Mouse (Mus musculus) E14TG2a.4 (cell line): ENCODE measurements around the gene Olfr1201.

Experiments
- H3K27me3 ChIP-seq: 2 replicates; pipeline ENCODE4 v1.6.1; 2014; ENCODE audit warnings: low read length, control low read depth; ENCODE audit not compliant: insufficient read depth
- H3K36me3 ChIP-seq: 2 replicates; pipeline ENCODE4 v1.6.1; 2014; ENCODE audit warnings: low read length, control low read depth; ENCODE audit not compliant: insufficient read depth
- H3K4me1 ChIP-seq: replicated peaks from 2 replicates; pipeline ENCODE4 v1.6.1; 2014; ENCODE audit warnings: low read depth, low read length, control low read depth
- H3K4me3 ChIP-seq: replicated peaks from 2 replicates; pipeline ENCODE4 v1.5.1; 2014; ENCODE audit warnings: mild to moderate bottlenecking, low read length
- H3K9me3 ChIP-seq: 2 replicates; pipeline ENCODE4 v1.6.1; 2014; ENCODE audit warnings: low read length, control low read depth
- CTCF ChIP-seq: conservative IDR thresholded peaks from 2 replicates; pipeline ENCODE4 v1.5.1; 2014; ENCODE audit warnings: low read length
- NANOG ChIP-seq: IDR thresholded peaks from 2 replicates; pipeline ENCODE4 v1.6.1; 2014; ENCODE audit warnings: borderline replicate concordance, low read length, mixed read lengths
- POU5F1 ChIP-seq: IDR thresholded peaks from 2 replicates; pipeline ENCODE4 v1.6.1; 2014; ENCODE audit warnings: low read length, borderline replicate concordance

Gene Olfr1201

DNA sequence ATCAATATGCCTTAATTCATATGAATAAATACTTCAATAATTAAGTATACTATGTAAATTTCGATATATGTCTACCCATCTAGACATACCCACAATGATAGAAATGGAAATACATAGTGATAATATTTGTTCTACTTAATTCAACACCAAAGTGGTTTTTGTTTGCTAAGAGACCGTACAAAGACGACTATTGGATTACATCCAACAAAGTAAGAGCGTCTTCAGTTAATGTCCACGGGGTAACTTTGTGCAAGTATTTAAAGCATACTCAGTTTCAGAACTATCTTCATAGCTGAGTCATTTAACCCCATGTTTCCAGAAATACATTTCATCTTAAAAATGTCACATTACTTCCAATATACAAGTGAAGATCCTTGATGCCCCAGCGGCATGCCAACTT, at the start of gene Olfr1201:
Gene Olfr1201, plus strand, starts transcription at position 301 of the 400 bp plus-strand sequence.
- no peaks in the 10 kb centered on the region for H3K27me3 ChIP-seq
- TF ChIP-seq CTCF (no peak), POU5F1 (no peak), NANOG (no peak)
- H3K9me3 ChIP-seq = no peaks in the 10 kb centered on the region
- no peaks in the 10 kb centered on the region for H3K36me3 ChIP-seq
- H3K4me3 ChIP-seq = no peak within 1 kb of the TSS
- H3K4me1 ChIP-seq = no peaks in the 10 kb centered on the region

DNA sequence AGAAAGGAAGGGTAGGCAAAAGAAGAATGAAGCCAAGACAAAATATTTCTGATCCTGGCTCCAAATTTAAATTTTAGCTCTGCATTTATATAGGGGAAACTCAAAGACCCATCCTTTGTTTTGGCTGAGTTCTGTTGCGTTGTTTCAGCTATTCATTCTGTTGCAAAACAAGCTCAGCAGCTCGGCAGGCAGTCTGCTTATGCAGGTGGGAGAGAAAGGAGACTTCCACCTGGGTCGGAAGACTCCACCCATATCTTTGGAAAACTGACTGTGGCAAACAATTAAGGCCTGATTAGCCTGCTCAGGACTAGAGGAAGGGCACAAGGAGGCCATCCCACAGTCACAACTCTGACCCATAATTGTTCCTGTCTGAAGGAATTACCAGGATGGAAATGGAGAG, 49.5 kb upstream of the Olfr1201 start:
- H3K4me1 ChIP-seq = no peaks in the 10 kb centered on the region
- no peaks in the 10 kb centered on the region for H3K27me3 ChIP-seq
- H3K36me3 ChIP-seq = no peaks in the 10 kb centered on the region
- TF ChIP-seq NANOG (no peak), CTCF (no peak), POU5F1 (no peak)
- peaks cover 40% of the 10 kb centered on the region for H3K9me3 ChIP-seq
- no peak overlapping the region for H3K4me3 ChIP-seq

DNA sequence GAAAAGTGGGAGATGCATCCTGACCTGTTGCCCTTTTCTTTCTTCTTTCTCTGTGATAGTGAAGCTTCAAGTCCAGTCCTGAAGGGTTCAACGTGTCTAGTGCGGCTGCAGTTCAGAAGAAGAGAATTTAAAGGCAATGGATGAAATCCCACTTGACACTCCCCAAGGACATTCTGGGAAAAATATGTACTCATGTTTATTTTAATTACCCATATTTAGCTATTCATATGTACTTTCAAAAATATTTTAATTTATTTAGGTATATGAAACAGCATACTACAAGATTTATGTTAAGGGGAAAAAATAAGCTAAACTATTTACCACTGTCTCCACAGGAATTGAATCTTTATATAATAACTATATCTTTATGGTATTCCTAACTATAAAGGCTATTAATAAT, 41.6 kb upstream of the Olfr1201 start, which contains the start of gene Olfr1198:
Gene Olfr1198, minus strand, starts transcription at position 101 of the 400 bp plus-strand sequence.
- no peaks in the 10 kb centered on the region for H3K4me1 ChIP-seq

DNA sequence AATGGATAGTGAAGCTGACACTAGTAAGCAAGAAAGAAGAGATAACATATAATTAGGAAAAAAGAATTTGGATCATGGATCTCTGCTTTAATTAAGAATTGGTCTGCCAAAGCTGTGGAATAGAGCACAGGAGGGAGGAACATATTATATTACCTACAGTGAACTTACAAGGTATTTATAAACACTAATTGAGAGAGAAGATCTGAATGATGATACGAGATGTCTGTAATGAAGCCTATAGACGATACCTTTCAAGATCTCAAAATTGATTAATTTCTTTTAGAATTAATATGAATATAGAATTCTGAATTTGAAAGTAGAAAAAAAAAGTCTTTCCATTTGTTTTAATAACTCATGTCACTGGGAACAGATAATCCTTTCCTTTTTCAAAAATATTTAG, 32.5 kb upstream of the Olfr1201 start, which contains the start of gene Olfr1199:
Gene Olfr1199, minus strand, starts transcription at position 101 of the 400 bp plus-strand sequence.
- Histone ChIP-seq H3K4me3 (no peak within 1 kb of the TSS), H3K27me3 (no peaks in the 10 kb centered on the region), H3K9me3 (no peaks in the 10 kb centered on the region), H3K4me1 (no peaks in the 10 kb centered on the region), H3K36me3 (no peaks in the 10 kb centered on the region)
- TF ChIP-seq NANOG (no peak), POU5F1 (no peak), CTCF (no peak)

More for the DNA sequence above, 41.6 kb upstream of the Olfr1201 start, which contains the start of gene Olfr1198:
- no peak within 1 kb of the TSS for H3K4me3 ChIP-seq
- H3K9me3 ChIP-seq = no peaks in the 10 kb centered on the region
- H3K36me3 ChIP-seq = no peaks in the 10 kb centered on the region
- H3K27me3 ChIP-seq = no peaks in the 10 kb centered on the region
- no peak for TF ChIP-seq NANOG

DNA sequence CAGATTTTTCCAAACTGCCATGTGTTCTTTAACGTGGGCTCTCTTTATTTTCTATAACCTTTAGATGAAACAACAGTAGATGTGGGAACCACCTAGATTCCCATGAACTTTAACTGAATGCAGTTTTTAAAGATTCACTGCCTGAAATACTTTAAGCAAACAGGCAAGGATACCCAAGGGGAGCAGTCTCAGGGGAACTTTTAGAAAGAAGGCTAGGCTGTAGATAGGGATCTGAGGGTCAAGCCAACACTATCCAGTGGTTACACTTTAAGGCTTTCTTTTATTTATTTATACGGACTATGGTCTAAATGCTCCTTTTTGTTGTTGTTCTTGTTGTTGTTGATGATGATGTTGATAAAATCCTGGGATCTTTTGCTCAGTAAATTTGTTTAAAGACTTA, 22.4 kb upstream of the Olfr1201 start, which contains the start of gene Olfr1200:
Gene Olfr1200, minus strand, starts transcription at position 101 of the 400 bp plus-strand sequence.
- Histone ChIP-seq H3K9me3 (no peaks in the 10 kb centered on the region), H3K27me3 (no peaks in the 10 kb centered on the region), H3K36me3 (no peaks in the 10 kb centered on the region), H3K4me3 (no peak within 1 kb of the TSS), H3K4me1 (no peaks in the 10 kb centered on the region)
- TF ChIP-seq CTCF (no peak), POU5F1 (no peak), NANOG (no peak)

DNA sequence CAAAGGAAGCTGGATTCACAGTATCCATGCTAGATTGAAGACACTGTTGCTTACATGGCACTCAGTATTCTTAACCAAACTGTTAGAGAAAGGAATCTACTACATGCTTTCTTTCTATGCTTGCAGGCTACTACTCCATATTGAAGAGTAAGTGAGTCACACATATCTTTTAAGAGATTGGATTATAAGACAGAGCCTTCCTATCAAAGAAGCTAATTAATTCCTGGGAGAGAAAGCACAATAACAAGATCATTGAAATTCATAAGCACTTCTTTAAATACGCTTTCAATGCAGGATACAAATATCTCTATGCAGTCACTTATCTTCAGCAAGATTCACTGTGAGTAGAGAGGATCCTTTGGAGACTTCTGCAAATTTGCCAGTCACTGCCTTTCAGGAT, 21.4 kb downstream of the Olfr1201 start, which contains the start of gene Olfr1202:
Gene Olfr1202, plus strand, starts transcription at position 301 of the 400 bp plus-strand sequence.
- Histone ChIP-seq H3K36me3 (no peaks in the 10 kb centered on the region), H3K4me1 (no peaks in the 10 kb centered on the region), H3K27me3 (no peaks in the 10 kb centered on the region), H3K4me3 (no peak within 1 kb of the TSS), H3K9me3 (no peaks in the 10 kb centered on the region)
- TF ChIP-seq NANOG (no peak), CTCF (no peak), POU5F1 (no peak)

DNA sequence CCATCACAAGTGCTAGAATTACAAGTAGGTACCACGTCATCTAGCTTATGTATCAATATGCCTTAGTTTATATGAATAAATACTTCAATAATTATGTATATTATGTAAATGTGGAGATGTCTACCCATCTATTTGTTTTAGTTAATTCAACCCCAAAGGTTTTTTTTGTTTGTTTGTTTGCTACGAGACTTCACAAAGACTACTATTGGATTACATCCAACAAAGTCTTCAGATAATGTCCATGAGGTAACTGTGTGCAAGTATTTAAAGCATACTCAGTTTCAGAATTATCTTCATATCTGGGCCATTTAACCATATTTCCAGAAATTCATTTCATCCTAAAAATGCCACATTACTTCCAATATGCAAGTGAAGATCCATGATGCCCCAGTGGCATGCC, 36.6 kb downstream of the Olfr1201 start, which contains the start of gene Olfr1205:
Gene Olfr1205, plus strand, starts transcription at position 301 of the 400 bp plus-strand sequence.
- peaks cover 8% of the 10 kb centered on the region; the same call in 1 of the 2 replicates for H3K9me3 ChIP-seq
- TF ChIP-seq NANOG (no peak), CTCF (no peak), POU5F1 (no peak)

DNA sequence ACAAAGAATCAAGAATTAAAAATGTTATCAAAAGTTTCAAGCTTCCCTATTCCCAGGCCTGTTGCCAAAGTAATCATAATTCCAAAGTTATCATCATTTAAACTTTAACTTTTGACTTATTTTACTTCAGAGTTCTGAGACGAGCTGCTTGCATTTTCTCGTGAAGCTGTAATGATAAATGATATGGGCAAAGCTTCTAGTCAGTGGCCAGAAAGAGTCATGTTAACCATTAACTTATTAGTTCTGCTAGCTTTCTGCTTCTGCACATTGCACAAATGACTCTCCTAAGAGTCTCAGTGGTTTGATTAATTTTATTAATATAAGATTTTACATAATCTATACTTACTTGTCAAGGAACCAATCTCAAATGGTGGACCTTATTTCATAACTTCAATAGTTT, 45.6 kb downstream of the Olfr1201 start:
- TF ChIP-seq CTCF (no peak), POU5F1 (no peak)
- Histone ChIP-seq H3K9me3 (no peaks in the 10 kb centered on the region), H3K4me3 (no peak overlapping the region), H3K36me3 (no peaks in the 10 kb centered on the region), H3K27me3 (no peaks in the 10 kb centered on the region), H3K4me1 (no peaks in the 10 kb centered on the region)

More for the DNA sequence above, 36.6 kb downstream of the Olfr1201 start, which contains the start of gene Olfr1205:
- Histone ChIP-seq H3K4me3 (no peak within 1 kb of the TSS), H3K27me3 (no peaks in the 10 kb centered on the region), H3K4me1 (no peaks in the 10 kb centered on the region), H3K36me3 (no peaks in the 10 kb centered on the region)
